Mouse (Mus musculus) liver, embryonic 12.5 days (tissue): Measurements from ENCODE around the gene Mlip. TPM values are rescaled to one million over a fixed set of nuclear protein-coding genes. Genes with fewer than 3 reads are reported as not detected.
"Not testable (repeated sequence)": the region's sequence is repeated elsewhere in the genome, so short reads cannot be mapped to it uniquely, and the experiment has no call there.

Source experiments
- ATAC-seq: fragments of 200-750 bp; cut with Nextera tagmentation; 2 replicates; pipeline ENCODE4 v1.8.0; 2017; ENCODE audit warnings: moderate number of reproducible peaks, mild to moderate bottlenecking, moderate library complexity
- H3K27ac ChIP-seq: fragments of 300-500 bp; sonication (generic); 2 replicates; pipeline ENCODE4 v1.5.1; 2016; ENCODE audit warnings: mild to moderate bottlenecking
- H3K27me3 ChIP-seq: fragments of 300-500 bp; sonication (generic); replicated peaks from 2 replicates; pipeline ENCODE4 v1.6.1; 2016; ENCODE audit warnings: mild to moderate bottlenecking, moderate library complexity
- H3K36me3 ChIP-seq: fragments of 300-500 bp; sonication (generic); 2 replicates; pipeline ENCODE4 v1.6.1; 2016; ENCODE audit warnings: mild to moderate bottlenecking, moderate library complexity
- H3K4me1 ChIP-seq: fragments of 300-500 bp; sonication (generic); 2 replicates; pipeline ENCODE4 v1.6.1; 2016
- H3K4me2 ChIP-seq: fragments of 300-500 bp; sonication (generic); 2 replicates; pipeline ENCODE4 v1.6.1; 2016; ENCODE audit warnings: mild to moderate bottlenecking, moderate library complexity
- H3K4me3 ChIP-seq: fragments of 300-500 bp; sonication (generic); 2 replicates; pipeline ENCODE4 v1.5.1; 2016; ENCODE audit warnings: mild to moderate bottlenecking, moderate library complexity
- H3K9ac ChIP-seq: fragments of 300-500 bp; sonication (generic); 2 replicates; pipeline ENCODE4 v1.6.1; 2016; ENCODE audit warnings: mild to moderate bottlenecking, moderate library complexity
- H3K9me3 ChIP-seq: fragments of 300-500 bp; sonication (generic); replicated peaks from 2 replicates; pipeline ENCODE4 v1.6.1; 2016; ENCODE audit warnings: mild to moderate bottlenecking, moderate library complexity
- WGBS: fragments of 180-500 bp; shearing (Covaris S2); methylation state at CpG from one replicate; pipeline ENCODE4 v1.1.7; 2016; ENCODE audit not compliant: insufficient replicate concordance; 5-methylcytosine and 5-hydroxymethylcytosine counted together
- polyA plus RNA-seq: library from polyadenylated mRNA; unstranded; fragments of >200 nt; fragmentation: Nextera tagmentation; extraction: Ambion mirVana; gene quantifications from 2 replicates; pipeline ENCODE4 v1.2.1, GENCODE M21; 2016

The Mlip gene
- polyA plus RNA-seq, 1 experiment from 2014 or later, result not detected

DNA sequence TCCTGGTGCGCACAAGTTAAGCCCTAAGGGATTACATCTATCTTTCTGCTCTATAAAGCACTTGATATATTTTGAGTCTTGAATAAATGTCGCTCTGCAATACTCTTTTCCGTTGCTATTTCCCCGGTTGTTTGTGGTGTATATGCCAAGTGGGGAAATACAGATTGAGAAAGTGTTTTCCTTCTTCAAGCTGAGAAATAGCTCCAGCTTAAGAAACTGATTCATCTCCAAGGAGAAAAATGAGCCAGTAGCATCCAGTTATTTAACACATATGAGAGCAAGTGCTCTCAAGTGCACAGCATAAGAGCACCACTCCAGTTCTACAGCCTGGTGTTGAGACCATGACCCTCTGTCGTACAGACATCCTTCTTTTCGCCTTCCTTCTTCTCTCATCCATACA, 186.9 kb downstream of the Mlip start:
- 65% methylated on average over 6 of the region's 6 CpGs for WGBS
- H3K27ac ChIP-seq, result no peak overlapping the region
- H3K4me3 ChIP-seq, result no peak overlapping the region
- no peaks in the 10 kb centered on the region for H3K4me1 ChIP-seq
- no peak overlapping the region for H3K4me2 ChIP-seq
- ATAC-seq, result no peak
- no peaks in the 10 kb centered on the region for H3K27me3 ChIP-seq
- no peak overlapping the region for H3K9ac ChIP-seq
- no peaks in the 10 kb centered on the region for H3K36me3 ChIP-seq
- H3K9me3 ChIP-seq, result no peaks in the 10 kb centered on the region

DNA sequence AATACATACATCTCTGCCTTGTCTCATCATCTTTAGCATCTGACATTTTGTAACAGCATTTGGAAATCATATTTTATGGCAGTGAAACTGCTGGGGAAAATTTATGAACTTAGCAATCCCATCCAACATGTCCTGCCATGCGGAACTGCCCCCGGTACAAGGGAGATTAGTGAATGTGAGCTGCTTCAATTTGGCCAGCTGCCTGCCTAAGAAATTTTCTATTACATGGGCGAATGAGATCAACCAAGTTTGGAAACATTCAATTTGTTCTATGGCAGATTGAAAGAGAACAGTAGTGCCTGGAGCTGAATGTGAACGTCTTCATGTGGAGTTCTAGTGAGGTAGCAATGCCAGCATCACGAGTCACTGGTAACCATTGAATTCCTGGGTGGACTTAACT, 191.0 kb downstream of the Mlip start:
- no peaks in the 10 kb centered on the region for H3K27me3 ChIP-seq
- H3K36me3 ChIP-seq, result no peaks in the 10 kb centered on the region
- no peak overlapping the region for H3K4me2 ChIP-seq
- no peak overlapping the region for H3K9ac ChIP-seq
- ATAC-seq, result no peak
- WGBS, result 61% methylated on average over 5 of the region's 5 CpGs
- H3K4me3 ChIP-seq, result no peak overlapping the region
- H3K4me1 ChIP-seq, result no peaks in the 10 kb centered on the region
- H3K27ac ChIP-seq, result no peak overlapping the region
- no peaks in the 10 kb centered on the region for H3K9me3 ChIP-seq

DNA sequence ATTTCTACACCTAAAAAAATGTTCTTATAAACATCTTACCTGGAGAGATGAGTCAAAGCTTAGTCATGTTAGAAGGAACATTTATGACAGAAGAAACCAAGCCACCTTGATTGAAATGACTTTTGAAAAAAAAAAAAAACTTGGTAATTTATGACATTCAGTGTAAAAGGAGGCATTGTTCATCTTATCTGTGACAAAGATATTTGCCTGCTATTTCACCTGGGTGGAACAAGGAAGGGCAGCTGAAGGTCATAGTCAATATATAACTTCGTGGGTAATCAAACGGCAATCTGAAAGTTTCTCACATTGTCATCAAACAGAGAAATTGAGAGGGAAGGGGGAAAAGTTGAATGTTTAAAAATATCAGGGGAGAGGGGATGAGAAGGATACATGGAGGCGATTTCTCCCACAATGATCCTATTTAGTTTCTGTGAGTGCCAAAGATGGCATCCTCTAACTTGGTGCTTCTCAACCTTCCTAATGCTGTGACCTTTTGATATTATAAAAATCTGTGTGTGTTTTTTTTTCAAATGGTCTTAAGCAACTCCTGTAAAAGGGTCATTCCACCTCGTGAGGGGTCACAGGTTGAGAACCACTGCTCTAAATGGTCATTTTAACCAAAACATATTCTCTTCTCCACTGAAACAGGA, 192.4 kb downstream of the Mlip start:
- no peaks in the 10 kb centered on the region for H3K27me3 ChIP-seq
- no peaks in the 10 kb centered on the region for H3K4me1 ChIP-seq
- no peak for ATAC-seq
- H3K9ac ChIP-seq, result no peak overlapping the region
- H3K4me2 ChIP-seq, result no peak overlapping the region
- no peak overlapping the region for H3K4me3 ChIP-seq
- no peaks in the 10 kb centered on the region for H3K9me3 ChIP-seq
- WGBS, result 57% methylated on average over 4 of the region's 4 CpGs
- no peak overlapping the region for H3K27ac ChIP-seq
- no peaks in the 10 kb centered on the region for H3K36me3 ChIP-seq

DNA sequence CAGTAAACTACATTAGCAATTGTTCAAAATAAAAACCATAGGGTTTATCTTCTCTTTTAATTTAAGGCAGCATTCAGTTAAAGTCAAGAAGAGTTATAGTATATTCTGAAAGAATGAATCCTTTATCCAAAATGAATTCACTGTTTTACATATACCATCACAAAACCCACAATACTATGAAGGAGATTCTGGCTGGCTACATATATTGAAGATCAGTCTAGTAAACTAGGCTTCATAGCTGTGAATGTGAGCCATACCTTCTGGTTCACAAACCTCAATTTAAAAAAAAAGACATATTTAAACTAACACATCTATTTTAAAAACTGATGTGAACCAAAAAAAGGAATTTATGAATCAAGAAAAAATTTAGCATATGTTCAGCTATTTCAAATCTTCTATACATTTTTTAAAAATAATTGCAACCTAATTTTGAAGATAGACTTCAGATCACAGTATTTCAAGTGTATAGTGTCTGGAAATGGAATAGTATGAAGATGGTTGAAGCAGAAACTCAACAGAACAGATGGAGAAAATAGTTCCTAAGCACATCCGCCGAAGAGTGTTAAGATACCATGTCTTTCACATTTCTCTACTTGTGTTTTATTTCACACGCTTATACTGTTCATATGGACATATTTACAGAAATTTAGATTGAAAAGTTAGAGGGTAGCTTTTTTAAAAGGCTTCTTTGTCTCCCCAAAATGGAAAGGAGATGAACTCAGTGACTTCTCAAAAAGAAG, 204.1 kb downstream of the Mlip start:
- 75% methylated on average over 3 of the region's 3 CpGs for WGBS

DNA sequence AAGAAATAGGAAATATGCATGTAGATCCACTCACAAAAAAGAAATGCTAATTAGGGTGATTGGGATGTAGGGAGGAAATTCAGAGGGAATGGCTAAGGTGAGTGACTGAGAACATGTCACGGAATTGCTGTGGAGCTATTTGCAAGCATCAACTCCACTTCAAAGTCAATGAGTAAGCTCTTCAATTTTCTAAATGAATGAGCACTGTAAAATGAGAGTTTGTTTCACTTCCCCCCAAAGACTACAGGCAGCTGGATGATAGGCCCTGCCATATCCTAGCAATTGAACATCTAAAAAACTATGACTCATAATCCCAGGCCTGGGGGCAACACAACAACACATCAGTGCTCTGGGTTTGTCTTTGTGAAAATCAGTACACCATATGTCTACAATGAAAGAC, 233.0 kb downstream of the Mlip start:
- Histone ChIP-seq H3K4me3 (no peak overlapping the region), H3K4me1 (no peaks in the 10 kb centered on the region)
- 67% methylated on average over 1 of the region's 1 CpGs for WGBS

More for the DNA sequence above, 204.1 kb downstream of the Mlip start:
- H3K27ac ChIP-seq, result no peak overlapping the region
- no peak overlapping the region for H3K4me3 ChIP-seq
- no peaks in the 10 kb centered on the region for H3K36me3 ChIP-seq
- H3K9me3 ChIP-seq, result no peaks in the 10 kb centered on the region
- H3K4me2 ChIP-seq, result no peak overlapping the region
- no peak overlapping the region for H3K9ac ChIP-seq
- no peak for ATAC-seq
- H3K27me3 ChIP-seq, result no peaks in the 10 kb centered on the region
- H3K4me1 ChIP-seq, result no peaks in the 10 kb centered on the region

DNA sequence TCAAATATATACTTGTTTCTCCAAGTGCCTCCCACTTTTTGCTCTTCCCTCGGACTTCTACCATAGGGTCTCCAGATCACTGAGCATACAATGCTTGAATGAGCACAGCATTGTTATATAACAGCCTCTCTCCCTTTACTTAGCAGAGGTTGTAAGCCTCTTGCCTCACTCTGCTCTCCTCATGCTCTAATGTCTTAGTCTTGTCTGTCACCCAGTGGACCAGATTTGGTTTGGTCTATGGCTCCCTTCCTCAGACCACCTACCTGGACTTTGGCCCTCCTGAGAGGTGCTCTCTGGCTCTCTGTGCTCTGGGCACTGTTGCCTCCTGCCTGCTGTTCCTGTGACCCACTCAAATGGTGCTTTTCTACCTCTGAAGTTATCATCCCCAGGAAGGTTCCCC, 255.9 kb downstream of the Mlip start:
- no peaks in the 10 kb centered on the region for H3K9me3 ChIP-seq
- H3K4me1 ChIP-seq, result no peaks in the 10 kb centered on the region
- H3K9ac ChIP-seq, result no peak overlapping the region
- 63% methylated on average over 1 of the region's 1 CpGs for WGBS
- no peaks in the 10 kb centered on the region for H3K36me3 ChIP-seq
- no peak for ATAC-seq
- H3K27ac ChIP-seq, result no peak overlapping the region
- H3K4me2 ChIP-seq, result no peak overlapping the region
- no peaks in the 10 kb centered on the region for H3K27me3 ChIP-seq
- no peak overlapping the region for H3K4me3 ChIP-seq

More for the DNA sequence above, 233.0 kb downstream of the Mlip start:
- Histone ChIP-seq H3K4me2 (no peak overlapping the region), H3K9ac (no peak overlapping the region), H3K27me3 (no peaks in the 10 kb centered on the region), H3K36me3 (no peaks in the 10 kb centered on the region), H3K27ac (no peak overlapping the region), H3K9me3 (no peaks in the 10 kb centered on the region)
- no peak for ATAC-seq

DNA sequence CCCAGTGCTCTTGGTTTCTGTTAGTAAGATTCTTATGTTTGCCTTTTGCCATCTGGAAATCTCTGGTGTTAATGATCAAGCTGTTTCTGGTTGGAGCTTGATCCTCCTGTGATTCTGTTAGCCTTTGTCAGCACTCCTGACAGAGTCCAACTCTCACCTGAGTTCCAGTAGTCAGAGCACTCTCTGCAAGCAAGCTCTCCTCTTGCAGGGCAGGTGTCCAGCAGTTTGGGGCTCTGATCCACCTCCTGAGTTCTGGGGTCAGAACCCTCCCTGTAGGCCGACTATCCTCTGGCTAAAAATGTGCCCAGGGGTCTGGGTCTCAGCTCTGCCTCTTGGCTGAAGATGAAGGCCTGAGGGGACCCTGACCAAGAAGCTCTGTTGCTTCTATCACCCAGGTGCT, 269.5 kb downstream of the Mlip start:
- H3K9ac ChIP-seq, H3K27me3 ChIP-seq, H3K4me3 ChIP-seq, H3K36me3 ChIP-seq, H3K27ac ChIP-seq, H3K4me2 ChIP-seq, H3K9me3 ChIP-seq, ATAC-seq, H3K4me1 ChIP-seq: not testable (repeated sequence)
- WGBS, result 55% methylated on average over 1 of the region's 1 CpGs

DNA sequence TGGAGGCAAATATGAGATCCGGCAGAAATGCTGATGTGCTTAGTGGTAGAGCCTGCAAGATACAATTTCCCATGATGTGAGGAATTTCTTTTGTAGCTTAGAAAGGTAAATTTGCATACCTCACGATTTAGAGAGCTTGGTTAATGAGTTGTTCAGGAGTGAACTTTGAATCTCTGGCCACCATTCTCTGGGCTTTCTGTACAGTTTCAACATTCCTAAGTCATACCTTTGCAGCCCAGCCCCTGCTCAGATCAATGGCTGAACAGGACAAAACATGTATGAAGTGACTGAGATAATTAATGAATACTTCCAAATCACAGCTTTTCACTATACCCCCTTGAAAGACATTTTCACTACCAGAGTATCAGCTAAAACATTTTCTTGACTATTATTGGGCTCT, 281.1 kb downstream of the Mlip start:
- no peaks in the 10 kb centered on the region for H3K27me3 ChIP-seq
- H3K27ac ChIP-seq, result no peak overlapping the region
- WGBS, result 50% methylated on average over 2 of the region's 2 CpGs

DNA sequence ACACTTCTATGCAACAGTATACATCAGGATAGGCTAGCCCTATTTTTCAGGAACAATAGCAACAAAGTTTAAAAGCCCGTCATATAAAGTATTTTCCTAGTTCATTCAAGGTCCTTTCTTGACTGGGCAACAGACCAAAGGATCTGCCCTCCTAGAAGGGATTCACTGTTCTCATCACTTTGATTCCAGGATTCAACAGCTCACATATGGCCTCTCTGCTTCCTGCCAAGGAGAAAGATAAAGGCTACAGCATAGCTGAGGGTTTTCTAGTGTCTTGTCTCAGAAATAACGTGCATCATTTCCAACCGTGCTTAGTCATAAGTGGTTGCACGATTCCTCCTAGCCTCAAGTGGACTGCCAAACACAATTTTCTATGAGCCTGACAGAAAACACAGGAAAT, 296.2 kb downstream of the Mlip start:
- no peak overlapping the region for H3K27ac ChIP-seq
- H3K4me2 ChIP-seq, result no peak overlapping the region
- H3K36me3 ChIP-seq, result no peaks in the 10 kb centered on the region
- H3K4me1 ChIP-seq, result no peaks in the 10 kb centered on the region
- no peaks in the 10 kb centered on the region for H3K9me3 ChIP-seq
- H3K9ac ChIP-seq, result no peak overlapping the region
- H3K4me3 ChIP-seq, result no peak overlapping the region
- no peak for ATAC-seq
- WGBS, result 56% methylated on average over 4 of the region's 4 CpGs
- no peaks in the 10 kb centered on the region for H3K27me3 ChIP-seq

More for the DNA sequence above, 281.1 kb downstream of the Mlip start:
- no peak for ATAC-seq
- Histone ChIP-seq H3K9ac (no peak overlapping the region), H3K4me1 (no peaks in the 10 kb centered on the region), H3K4me3 (no peak overlapping the region), H3K4me2 (no peak overlapping the region), H3K36me3 (no peaks in the 10 kb centered on the region), H3K9me3 (no peaks in the 10 kb centered on the region)

DNA sequence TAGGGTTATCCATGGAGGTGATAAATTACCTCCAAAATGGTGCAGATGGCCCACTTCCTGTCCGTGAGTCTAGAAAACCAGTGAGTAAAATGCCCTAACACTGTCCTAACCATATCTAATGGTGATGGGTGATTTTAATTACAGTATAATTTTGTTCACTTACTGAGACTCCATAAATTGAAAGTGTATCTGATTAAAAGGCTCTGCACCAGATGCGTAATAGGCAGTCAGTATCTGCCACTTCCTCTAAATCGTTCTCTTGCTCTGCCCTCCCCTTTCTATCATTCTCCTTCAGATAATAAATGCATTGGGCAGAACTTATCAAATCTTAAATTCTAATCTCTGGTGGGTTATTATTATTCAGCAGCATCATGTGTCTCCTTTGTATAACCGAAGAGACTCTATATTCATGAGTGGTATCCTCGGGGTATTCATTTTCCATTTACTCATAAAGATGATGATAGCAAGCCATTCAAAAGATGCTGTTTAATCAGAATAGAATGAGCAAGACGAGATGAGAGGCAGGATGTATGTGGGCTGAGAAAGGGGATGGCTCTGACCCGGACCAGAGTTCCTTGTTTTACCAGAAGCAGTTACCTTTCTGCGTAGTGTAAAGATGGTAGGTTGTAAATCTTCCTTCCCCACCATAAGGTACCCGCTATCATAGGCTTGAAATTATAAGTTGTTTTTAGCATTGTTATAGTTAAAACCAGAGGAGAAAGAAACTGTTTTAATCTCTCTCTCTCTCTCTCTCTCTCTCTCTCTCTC, 298.2 kb downstream of the Mlip start:
- no peak for ATAC-seq
- Histone ChIP-seq H3K27me3 (no peaks in the 10 kb centered on the region), H3K4me1 (no peaks in the 10 kb centered on the region), H3K4me3 (no peak overlapping the region), H3K9me3 (no peaks in the 10 kb centered on the region), H3K36me3 (no peaks in the 10 kb centered on the region), H3K4me2 (no peak overlapping the region), H3K27ac (no peak overlapping the region), H3K9ac (no peak overlapping the region)
- WGBS, result 63% methylated on average over 9 of the region's 9 CpGs
